Mouse (Mus musculus): ENCODE results near the gene Abcd1.
"Not testable (repeated sequence)": the region's sequence is repeated elsewhere in the genome, so short reads cannot be mapped to it uniquely, and the experiment has no call there.

Abcd1 gene

DNA sequence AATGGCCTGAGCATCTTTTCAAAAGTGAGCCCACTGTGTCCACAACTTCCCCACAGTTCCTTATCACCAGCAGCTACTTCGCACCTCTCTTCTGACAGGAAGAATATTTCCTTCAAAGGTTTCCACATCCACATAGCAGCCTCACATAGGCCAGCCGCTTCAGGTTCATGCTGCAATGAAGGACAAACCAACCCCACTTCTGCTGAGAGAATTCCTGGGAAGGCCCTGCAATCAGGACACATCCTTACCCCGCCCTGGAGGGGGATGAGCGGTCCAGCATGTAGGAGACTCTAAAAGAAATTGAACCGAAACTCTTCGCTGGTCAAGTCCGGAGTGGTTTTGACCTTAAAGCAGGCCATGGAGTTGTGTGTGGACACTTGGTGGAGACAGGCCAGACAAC lies 23.4 kb downstream of the Abcd1 start:
- not testable (repeated sequence) for DNase-seq (ENCODE audit: low spot score in 2 of 2)

DNA sequence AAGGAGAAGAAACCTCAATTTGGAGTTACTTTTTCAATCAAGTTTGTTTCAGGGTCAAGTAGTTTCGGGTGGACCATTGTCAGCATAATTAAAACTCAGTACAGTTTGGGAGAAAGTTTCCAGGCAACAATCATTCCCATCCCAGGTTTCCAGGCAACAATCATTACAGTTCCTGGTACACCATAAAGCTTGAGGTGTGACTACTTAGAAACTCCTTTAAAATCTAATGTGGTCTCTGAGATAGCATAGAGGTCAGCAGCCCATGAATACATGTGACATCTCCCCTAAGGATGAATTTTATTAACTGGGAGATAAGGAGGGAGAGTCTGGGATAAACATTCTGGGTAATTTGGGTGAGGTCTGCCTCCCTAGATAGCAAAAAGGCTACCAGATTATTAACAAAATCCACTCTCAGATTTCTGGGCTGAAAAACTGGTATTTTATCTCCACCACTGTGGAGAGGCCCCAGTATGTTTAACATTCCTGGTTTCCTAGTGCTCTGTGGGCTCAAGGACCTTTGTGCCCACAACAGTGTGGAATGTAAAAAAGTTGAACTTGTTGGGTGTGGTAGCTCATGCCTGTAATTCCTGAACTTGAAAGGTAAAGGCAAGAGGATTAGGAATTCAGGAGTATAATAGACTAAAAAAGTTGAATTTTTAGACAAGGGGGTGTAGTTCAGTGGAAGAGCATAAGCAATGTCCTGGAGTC lies 28.5 kb downstream of the Abcd1 start:
- no peak for DNase-seq (ENCODE audit: low spot score in 2 of 2)

DNA sequence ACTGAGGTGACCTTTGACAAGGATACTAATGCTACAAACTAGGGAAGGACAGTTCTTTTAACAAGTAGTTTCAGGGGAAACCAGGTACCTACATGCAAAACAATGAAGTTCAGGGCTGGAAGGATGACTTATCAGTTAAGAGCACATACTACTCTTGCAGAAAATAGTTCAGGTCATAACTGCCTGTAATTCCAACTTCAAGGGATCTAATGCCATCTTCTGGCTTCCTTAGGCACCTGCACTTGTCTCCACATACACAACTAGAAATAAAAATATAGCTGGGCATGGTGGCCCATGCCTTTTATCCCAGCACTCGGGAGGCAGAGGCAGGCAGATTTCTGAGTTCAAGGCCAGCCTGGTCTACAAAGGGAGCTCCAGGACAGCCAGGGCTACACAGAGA lies 32.6 kb downstream of the Abcd1 start:
- DNase-seq (ENCODE audit: low spot score in 2 of 2), result no peak

DNA sequence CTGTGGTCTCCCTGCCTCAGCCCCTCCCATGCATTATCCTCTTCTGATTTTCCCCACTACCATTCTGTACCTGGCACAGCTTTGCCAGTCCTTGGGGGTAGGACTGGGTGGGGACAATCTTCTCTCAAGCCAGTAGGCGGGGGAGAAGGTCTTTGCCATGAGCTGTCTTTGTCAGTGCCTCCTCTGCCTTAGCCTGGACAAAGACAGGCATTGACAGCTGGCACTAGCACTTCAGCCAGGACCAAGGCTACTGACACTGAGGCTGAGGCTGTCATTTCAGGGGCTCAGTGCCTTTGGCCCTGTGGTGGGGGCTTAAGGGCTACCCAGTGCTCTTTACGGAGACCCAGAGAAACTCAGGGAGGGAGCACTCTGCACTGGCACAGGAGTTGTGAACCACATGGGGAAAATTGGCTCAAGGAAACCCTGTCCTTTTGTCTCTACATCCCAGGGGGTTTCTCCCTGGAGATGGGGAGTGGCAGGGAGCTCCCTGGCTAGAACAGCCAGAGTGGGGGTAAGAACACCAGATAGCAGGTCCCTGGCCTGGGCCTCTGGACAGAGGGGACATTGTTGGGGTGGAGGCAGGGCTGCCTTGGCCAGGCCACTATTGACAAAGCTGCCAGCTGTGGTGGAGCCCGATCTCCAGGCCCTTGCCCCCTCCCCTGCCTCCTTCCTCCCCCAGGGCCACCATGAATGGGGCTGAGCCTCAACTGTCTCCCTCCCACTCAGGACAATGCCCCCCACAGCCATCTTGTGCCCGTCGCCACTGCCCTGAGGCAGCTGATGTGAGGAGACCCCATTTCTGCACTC lies 40.1 kb downstream of the Abcd1 start, which contains the start of gene Plxnb3:
Gene Plxnb3, plus strand, starts transcription at position 757 of the 807 bp plus-strand sequence.
- no peak for DNase-seq (ENCODE audit: low spot score in 2 of 2)

DNA sequence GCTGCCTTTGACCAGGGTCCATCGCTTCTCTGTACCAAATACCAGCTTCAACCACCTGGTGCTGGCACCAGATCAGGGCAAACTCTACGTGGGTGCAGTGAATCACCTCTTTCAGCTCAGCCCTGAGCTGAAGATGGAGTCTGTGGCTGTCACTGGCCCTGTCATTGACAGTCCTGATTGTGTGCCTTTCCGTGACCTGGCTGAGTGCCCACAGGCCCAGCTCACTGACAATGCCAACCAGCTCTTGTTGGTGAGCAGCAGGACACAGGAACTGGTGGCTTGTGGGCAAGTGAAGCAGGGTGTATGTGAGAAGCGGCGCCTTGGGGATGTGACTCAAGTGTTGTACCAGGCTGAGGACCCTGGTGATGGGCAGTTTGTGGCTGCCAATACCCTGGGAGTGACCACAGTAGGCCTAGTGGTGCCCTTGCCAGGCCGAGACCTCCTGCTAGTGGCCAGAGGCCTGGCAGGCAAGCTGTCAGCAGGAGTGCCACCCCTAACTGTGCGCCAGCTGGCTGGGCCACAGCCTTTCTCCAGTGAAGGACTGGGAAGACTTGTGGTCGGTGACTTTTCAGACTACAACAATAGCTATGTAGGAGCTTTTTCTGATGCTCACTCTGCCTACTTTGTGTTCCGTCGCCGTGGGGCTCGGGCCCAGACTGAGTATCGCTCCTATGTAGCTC lies 42.4 kb downstream of the Abcd1 start:
- no peak for DNase-seq (ENCODE audit: low spot score in 2 of 2)

DNA sequence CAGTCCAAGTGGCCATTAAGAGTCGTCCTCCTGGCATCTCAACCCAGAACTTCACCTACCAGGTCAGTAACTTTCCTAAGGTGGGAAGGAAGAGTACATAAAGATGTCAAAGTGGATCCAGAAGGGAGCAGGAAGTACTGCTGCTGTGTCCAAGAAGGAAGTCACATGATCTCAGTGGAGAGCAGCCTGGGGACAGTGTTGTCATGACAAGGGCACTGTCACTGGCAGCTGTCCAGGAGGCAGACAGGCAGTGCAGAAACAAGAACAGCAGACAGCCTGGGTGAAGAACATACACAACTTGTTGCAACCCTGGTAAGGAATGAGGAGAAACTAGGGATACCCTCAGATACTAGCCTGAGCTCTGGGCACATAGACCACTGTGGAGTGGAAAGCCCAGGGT lies 48.9 kb downstream of the Abcd1 start:
- DNase-seq (ENCODE audit: low spot score in 2 of 2), result no peak

DNA sequence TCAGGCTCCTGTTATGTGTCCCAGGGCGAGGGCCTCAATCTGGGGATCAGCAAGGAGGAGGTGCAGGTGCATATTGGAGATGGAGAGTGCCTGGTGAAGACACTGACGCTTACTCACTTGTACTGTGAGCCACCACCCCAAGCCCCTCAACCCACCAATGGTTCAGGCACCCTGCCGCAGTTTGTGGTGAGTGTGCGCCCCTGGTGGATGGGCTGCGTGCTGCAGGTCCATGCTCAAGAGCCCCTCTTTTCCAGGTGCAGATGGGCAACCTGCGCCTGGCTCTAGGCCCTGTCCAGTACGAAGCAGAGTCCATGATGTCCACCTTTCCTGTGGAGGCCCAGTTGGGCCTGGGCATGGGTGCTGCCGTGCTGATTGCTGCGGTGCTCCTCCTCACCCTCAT lies 50.9 kb downstream of the Abcd1 start:
- peak in 1 of 2 experiments; percentile 29 for DNase-seq (ENCODE audit: low spot score in 2 of 2)

DNA sequence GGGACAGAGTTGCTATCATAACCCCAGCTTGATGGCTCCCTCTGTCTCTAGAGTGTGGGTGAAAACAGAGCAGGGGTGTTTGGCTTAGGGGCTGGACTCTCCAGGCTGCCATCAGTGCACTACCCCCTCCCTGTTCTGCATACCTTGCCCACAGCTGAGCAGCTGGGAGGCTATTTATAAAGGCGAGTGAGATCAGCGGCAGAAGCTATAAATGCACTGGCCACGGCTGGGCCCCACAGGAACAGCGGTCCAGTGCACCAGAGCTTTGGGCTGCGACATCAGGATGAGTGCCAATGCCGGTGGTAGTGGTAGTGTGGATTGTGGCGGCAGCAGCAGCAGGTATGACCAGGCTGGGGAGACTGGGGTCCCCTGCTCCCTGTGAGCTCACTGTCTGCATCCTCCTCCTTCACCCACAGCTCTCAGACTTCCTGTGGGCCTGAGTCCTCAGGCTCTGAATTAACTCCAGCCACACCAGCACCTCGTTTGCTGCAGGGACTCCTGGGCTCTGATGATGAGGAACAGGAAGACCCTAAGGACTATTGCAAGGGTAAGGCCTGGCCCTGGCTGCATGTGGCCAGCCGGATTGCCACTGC lies 57.9 kb downstream of the Abcd1 start, which contains the start of gene Srpk3:
Gene Srpk3, plus strand, starts transcription at position 238 of the 593 bp plus-strand sequence.
- peak; percentile 12 to 24 for DNase-seq (ENCODE audit: low spot score in 2 of 2)

DNA sequence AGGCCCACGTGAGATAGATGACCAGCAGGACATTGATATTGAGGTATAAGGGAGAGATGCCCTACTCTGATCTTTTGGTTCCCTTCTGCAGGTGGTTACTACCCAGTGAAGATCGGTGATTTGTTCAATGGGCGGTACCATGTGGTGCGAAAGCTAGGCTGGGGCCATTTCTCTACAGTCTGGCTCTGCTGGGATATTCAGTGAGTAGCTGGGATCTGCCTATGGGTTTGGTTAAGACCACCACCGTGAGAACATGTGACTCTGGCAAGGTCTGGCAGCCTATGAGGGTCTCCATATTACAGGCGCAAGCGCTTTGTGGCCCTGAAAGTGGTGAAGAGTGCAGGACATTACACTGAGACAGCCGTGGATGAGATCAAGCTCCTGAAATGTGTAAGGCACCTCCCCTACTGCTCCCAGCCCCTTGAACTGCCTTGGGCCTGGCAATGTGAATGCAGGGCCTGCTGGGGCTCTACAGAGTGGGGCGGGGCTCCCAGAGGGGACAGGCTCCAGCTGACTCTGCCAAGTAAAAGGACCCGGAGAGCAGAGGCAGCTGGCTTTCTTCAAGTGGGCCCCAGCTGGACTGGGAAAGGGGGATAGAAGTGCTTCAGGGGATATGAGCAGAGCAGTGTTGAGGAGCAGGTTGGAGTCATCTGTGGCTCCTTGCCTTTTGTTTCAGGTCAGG lies 58.5 kb downstream of the Abcd1 start:
- DNase-seq (ENCODE audit: low spot score in 2 of 2), result no peak

DNA sequence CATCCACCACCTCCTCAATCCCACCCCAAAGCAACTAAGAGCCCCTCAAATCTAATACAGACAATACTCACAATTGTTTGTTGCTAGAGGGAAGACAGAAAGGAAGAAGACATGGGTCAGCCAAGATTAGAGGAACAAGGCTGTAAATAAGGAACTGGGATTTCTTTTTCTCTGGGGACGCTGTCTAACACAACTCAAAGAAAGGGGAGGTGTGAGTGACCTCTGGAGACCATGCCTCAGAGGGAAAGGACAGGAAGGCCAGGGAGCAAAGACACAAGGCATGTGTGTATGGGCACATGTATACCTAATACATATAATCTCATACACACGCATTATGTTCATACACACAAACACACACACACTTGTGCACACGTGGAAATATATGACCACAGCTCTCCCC lies 65.8 kb downstream of the Abcd1 start:
- no peak for DNase-seq (ENCODE audit: low spot score in 2 of 2)

DNA sequence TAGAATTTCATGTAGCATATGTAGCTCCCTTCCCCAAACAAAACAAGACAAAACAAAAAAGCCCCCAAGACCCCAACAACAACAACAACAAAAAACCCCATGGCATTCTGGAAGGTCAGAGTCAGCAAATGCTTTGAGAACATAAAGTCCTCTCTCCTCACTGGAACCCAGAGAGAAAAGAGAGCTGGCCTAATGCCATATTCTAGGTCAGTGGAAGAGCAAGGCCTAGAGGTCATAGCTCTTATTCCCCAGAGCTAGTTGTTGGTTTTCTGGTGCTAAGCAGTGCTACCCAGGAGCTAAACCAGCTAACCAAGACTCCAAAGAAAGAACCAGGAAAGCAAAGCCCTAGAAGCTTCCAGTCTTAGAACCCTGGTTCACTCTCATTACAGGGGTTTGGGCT lies 69.3 kb downstream of the Abcd1 start:
- DNase-seq (ENCODE audit: low spot score in 2 of 2), result no peak

DNA sequence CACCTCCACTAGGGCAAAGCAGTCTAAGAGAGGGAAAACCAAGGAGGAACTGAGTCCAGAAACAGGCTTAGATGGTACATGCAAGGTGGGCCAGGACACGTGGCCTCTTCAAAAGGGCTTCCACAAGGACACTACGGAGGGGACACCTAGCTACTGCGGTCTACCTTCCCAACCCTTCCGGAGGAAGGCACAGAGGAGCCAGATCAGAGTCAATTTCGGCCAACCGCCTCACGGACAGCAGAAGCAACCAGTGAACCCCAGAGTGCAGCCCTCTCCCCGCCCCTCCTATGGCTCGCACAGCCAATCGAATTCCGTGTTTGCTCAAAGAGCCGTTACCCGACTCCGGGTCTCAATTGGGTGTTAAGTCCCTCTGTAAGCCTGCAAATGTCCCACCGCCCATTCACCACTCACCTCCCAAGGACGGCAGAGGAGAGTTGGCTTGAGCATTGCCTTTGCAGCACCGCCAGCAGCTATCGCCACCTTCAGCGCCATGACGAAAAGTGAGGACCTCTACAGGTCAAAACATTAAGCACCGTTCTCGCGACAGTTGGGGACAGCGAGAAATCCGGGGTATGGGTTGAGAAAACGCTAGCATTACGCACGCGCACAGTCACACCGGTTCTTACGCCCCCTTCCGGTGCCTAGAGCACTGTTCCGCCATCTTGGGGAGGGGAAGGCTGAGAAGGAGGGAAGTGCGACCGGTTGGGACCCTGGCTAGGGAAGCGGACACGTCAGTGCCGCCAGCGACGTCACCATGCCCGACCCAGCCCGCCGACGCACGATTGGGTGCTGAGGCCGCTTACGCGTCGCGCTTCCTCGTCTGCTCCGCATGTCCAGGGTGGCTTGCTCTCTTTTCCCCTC lies 70.2 kb downstream of the Abcd1 start, which contains the start of the genes Idh3g and Ssr4:
Gene Idh3g, minus strand, starts transcription at position 534 of the 861 bp plus-strand sequence.
Gene Ssr4, plus strand, starts transcription at position 665 of the 861 bp plus-strand sequence.
- DNase-seq (ENCODE audit: low spot score in 2 of 2), result peak; percentile 74 to 84

DNA sequence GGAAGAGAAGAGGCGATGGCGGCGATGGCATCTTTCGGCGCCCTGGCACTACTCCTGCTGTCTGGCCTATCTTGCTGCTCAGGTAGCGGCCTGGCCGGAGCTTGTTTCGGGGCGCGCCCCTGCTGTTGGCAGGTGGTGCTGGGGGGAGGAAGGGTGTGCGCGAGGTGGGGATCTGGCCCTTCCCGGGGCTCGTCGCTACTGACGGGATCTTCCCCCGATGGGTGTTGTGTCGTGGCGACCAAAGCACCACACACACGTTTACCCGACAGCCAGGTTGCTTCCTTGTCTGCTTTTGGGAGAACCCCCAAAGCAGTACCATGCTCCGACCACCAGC lies 70.8 kb downstream of the Abcd1 start:
- DNase-seq (ENCODE audit: low spot score in 2 of 2), result no peak
